Mouse (Mus musculus) heart, adult 11 months (tissue): ENCODE results near the gene Rccd1.

Experiments
- DNase-seq: peaks from one replicate; pipeline ENCODE4 v3.0.0; 2022

The Rccd1 gene

DNA sequence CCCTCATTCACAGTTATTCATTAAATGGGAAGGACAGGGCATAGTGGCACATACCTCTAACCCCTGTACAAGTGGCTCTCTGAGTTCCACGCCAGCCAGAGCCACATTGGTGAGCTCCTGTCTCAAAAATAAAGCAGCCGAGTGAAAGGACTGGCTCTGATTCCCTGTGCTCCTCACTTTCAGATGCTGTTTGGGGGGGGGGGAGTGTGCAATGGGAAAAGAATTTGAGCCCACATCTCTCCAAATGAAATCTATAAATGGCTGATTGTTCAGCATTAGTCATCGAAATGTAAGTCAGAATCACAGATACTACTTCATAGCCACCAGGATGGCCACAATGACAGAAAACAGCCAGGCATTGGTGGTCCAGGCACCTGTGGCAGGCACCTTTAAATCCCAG, 27.2 kb downstream of the Rccd1 start:
- DNase-seq = peak; percentile 49

DNA sequence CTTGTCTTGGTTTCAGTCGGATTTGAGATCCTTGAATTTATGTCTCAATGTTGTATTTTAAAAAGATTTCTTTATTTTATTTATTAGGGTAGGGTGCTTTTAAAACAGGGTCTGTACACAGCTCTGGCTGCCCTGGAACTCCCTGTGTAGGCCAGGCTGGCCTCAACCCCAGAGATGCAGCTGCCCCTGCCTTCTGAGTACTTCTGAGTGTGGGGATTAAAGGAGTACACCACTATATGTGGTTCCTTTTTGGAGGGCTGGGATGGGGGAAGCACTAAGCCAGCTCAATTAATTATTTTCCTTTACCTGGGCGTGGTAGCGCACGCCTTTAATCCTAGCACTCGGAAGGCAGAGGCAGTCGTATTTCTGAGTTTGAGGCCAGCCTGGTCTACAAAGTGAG, 27.8 kb downstream of the Rccd1 start:
- peak; percentile 88 for DNase-seq

DNA sequence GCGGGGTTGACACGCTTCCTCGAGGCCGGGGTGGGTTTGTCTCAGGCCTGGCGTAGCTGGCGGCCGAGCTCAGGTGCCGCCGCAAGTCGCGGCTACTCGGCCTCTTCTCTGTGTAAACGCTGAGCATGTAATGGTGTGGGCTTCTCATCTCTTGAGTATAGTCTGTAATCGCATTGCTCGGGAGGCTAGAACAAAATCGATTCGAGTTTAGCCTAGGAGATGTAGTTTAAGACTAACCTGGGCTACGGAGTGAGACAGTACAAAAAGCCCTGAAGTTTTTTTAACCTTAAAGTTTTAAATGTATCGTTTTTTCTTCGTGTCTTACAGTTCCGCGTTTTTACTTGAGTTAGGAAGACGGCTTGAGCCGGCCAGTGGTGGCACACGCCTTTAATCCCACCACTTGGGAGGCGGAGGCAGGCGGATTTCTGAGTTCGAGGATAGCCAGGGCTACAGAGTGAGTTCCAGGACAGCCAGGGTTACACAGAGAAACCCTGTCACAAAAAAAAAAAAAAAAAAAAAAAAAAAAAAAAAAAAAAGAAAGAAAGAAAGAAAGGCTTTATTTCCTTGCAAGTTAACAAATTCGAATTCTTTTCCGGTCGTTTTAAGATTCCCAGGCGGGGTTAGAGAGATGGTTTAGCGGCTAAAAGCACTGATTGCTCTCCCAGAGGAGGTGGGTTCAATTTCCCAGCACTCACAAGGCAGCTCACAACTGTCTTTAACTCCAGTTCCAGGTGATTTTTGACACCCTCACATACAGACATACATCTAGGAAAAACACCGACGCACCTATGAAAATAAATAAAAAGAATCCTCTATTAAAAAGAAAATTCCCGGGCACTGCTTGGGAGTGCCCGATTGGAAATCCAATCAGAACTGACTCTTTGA, 29.2 kb downstream of the Rccd1 start:
- peak; percentile 85 for DNase-seq

DNA sequence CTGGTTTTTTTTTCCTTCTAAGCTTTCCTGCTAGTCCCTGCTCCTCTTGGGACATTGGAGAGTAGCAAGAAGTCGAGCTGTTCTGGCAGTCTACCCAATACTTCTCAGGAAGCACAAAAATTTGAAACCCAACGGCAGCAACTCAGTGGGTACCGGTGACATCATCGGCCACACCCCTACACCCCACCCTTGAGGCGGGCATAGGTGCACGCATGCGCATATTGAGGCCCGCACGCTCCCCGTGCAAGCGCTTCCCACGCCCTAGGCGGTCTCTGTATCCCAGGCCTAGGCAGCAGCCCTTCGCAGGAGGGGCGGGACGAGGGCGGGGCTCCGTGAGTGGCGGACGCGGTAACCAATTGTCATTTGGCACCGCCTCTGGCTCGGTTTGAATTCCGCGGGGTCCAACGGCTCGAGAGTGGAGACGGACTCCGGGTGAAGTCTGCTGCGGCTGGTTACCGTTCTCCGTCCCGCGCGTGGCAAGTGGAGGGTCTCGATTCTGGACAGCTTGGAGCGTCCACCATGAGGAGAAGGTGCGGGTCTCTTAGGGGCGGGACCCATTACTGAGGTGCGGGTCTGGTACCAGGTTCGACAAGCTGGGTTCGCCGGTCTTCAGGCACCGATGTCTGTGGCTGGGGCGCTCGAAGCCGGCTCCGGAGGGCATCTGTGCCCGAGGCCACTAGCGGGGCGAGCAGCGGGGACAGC, 30.0 kb downstream of the Rccd1 start, which contains the start of gene Prc1:
Gene Prc1, plus strand, starts transcription at position 389 of the 702 bp plus-strand sequence.
- peak; percentile 100 for DNase-seq

DNA sequence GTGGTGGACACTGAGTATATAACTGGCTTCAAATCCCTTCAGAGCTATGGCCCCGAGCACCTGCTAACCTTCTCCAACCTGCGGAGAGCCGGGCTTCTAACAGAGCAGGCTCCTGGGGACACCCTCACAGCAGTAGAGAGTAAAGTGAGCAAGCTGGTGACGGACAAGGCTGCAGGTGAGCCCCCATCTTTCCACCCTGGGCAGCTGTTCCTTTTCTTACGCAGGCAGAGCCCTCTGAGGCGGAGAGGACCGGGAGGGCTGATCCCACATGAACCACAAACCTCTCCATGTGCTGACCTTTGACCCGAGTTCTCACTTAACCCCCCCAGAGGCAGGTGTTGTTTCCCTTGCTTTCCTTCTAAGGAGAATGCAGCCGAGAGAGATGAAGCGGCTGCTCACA, 36.5 kb downstream of the Rccd1 start:
- DNase-seq = peak; percentile 86

DNA sequence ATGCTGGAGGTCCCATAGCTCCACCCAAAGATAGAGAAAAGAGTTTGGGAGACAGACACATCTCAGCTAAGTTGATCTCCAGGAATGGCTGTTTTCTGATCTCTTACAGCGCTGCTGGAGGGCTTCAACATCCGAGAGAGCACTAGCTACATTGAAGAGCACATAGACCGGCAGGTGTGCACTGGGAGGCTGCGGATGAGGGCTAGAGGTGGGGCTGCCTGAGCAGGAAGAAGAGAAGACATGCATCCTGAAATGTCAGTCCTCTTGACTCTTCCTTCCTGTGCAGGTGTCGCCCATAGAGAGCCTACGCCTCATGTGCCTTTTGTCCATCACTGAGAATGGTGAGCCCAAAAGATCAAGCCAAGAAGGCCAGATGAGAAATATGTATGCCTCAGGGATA, 38.5 kb downstream of the Rccd1 start:
- no peak for DNase-seq

DNA sequence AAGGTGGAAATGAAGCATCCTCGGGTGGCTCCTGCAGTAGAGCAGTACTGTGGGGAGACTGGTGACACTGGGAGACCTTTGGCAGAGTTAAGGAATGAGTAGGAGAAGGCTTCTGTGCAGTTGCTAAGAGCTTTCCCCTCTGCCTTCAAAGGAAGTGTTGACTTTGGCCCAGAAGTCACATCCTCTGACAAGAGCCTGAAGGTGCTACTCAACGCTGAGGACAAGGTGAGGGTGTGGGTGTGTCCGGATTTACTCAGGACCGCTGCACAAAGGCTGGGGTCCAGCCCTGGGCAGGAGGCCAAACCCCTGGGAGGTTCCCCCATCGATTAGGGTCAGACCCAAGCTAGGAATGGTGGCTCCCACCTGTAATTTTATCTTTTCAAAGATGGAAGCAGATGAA, 39.9 kb downstream of the Rccd1 start:
- DNase-seq = no peak

DNA sequence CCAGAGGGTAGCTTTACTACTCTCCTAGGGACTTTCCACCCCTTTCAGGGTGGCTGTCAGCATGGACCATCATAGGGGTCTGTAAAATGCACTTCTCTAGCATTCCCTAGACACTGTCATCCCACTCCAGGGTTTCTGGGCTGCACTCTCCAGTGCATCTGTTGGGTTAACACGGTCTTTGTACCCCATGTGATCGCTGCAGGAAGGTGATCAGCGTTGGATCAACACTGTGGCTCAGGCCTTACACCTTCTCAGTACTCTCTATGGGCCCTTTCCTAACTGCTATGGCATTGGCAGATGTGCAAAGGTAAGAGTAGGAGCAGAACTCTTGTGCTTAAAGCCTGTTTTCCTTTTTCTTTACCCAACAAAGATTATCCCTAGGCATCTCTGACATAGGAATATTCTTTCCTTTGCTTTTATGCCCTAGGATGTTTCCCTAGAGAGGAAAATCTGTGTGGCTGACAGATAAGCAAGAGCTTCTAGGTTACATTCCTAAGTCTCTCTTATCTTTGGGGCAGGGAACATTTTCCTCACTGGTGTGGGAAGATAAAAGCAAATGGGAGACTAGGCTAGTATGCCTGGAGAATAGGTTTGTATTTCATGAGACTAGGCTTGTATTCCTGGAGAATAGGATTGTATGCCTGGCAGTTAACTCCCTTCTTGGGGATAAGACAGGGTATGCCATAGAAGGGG, 40.9 kb downstream of the Rccd1 start:
- no peak for DNase-seq

DNA sequence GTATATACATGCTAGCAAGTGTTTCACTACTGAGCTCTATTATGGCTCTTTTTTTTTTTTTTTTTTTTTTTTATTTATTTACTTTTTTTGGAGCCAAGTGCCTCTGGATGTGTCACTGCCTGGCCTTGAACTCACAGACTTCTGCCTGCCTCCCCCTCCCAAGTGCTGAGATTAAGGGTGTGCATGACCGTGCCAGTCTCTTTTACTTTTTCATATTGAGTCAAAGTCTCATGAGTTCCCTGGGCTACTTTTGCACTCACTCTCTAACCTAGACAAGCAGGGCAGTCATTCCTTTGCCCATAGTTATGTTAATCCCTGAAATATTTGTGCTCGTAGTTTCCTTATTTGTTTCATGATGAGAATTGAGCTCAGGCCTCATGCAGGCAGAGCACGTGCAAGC, 42.6 kb downstream of the Rccd1 start:
- DNase-seq = peak; percentile 57

DNA sequence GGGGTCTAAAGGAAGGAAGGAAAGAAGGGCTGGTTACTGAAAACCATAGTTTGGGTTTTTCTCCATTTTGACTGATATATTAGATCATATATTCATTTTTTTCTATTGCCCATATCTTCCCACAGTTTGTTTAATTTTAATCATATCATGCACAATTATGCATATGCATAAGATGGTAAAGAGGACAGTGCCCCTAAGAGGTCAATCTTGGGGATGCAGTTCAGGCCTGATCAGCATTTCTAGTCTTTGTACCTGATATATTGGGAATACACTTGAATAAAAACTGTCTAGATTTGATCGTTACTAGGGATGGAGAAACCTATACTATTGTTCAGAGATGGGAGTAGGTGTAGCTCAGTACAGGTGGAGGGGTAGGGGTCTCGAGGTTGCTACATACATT, 43.3 kb downstream of the Rccd1 start:
- DNase-seq = peak; percentile 46

DNA sequence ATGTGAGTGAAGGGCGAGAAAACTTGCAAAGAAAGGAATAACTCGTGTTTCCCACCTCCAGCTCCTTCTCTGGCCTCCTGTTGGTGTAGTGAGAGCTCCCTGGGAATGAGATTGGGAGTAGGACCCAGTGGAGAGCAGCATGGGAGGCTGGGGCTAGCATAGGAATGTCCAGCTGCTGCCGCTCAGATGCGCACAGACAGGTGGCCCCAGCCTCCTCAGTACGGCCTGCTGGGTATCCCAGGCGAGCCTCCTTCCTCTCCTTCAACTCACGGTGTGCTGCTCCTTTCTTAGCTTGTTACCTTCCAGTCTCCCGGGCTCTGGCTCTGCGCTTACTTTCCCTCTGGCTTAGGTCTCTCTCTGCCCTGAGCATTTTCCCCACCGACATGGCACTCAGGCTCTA, 44.2 kb downstream of the Rccd1 start:
- DNase-seq = no peak

DNA sequence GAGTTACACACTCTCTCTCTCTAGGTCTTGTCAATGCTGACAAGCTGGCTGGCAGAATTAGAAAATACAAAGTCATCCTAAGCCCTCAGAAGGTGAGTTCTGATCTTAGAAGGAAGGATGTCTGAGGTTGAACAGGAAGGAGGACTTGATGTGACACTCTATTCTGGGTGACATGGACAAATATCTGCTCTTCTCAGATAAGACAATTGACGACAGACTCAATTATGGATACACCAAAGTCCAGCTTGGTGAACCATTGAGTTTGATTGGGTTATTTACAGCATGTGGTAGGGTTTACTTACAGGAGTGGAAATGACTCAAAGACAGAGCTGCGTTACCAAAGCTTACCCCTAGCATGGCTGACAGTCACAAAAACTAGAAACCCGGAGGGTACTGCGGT, 47.9 kb downstream of the Rccd1 start:
- DNase-seq = no peak

DNA sequence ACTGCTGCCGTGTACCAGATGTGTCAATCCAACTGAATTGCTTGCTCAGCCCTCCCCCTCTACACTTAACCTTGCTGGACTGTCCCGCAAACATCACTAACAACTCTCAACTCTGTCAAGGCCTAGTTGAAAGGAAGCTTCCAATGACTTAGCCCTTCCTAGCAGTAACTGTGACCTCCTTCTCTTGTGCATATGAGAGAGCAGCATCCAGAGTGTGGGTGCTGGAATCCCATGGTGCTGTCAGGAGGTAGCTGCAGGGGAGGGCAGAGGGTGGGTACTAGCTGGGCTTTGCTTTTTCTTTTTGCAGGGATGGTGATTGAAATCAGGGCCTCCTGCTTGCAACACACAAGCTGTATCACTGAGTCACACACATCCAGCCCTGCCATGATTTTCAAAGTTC, 50.8 kb downstream of the Rccd1 start:
- DNase-seq = no peak

DNA sequence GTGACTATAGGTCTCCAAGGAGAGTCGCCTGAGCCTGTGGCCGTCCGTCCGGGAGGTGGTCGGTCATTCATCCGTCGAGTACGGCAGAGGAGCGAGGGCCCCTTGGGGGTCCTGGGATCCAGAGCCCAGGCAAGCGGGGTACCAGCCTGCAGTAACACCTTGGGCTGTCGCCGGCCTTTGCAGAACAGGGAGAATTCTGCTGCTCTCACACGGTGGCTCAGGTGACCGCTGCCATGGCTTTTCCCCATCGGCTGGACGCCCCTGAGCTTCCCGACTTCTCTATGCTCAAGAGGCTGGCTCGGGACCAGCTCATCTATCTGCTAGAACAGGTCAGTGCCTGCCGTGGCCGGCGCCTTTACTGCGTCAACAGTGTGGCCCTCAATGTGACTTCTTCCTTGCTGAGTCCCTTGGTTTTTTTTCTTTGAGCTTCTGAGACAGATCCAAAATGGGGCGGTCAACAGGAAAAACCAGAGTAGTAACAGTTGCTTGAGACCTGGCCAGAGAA, 54.5 kb downstream of the Rccd1 start:
- no peak for DNase-seq

DNA sequence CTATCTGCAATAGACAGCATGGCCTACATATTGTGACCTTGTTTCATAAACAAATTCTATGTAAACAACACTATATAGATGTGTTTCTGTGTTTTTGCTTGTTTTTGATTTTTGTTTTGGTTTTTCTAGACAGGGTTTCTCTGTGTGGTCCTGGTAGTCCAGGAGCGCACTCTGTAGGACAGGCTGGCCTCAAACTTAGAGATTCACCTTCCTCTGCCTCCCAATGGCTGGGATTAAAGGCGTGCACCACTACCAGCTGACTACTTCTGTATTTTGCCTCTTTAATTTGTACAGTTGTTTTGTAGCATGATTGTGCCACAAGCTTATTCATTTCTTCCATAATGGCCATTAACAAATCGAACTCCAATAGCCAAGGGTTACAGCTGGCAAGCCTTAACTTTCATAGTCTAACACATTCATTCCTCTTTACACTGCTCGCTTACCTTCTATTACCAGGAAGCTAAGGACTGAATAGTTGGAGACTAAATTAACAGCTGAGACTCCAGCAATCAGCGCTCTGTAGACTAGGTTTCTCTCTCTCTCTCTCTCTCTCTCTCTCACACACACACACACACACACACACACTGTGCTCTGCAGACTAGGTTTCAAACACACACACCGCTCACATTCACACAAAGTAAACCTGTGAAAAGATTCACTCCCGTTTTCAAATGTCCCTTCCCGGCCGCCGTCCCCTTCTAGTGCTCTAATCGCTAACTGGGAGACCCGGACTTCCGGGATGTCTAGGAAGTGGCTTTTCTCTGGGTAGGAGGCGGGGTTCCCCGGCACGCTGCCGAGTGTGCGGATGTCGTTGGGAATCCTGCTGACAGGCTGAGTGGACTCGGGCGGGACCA, 55.1 kb downstream of the Rccd1 start, which contains the start of gene Vps33b:
Gene Vps33b, plus strand, starts transcription at position 753 of the 854 bp plus-strand sequence.
- DNase-seq = peak; percentile 99

DNA sequence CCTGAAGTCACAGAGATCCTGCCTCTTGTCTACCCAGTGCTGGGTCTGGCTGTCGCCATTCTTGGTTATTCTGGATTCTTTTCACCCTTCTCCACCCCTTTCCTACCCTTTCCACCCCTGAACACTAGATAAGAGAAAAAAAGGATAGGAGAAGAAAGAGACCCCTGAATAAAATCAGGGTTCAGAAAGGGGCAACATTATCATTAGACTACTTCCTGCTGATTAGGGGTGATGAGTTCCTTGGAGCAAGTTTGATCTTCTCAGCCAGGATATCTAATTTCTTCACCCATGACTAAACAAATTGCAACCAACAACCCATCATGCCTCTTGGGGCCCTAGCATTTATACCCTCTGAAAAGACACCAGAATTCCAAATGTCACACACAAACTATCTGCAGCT, 56.5 kb downstream of the Rccd1 start:
- DNase-seq = no peak

DNA sequence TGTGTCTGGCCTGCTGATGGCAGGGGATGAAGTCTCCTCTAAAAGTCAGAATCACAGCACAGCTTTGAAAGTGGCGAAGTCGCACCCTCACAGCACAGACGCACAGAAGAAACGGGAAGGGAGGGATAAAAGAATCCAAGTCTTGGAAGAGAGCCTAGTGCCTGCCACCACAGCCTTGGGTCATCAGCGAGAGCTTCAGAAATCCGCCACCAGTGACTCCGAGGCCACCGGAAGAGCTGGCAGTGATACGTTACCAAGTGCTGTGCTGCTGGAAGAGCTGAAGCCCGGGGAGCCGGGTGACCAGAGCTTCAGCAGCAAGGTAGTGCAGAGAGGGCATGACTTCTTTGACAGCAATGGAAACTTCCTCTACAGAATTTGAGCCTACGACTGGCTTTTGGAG, 59.6 kb downstream of the Rccd1 start:
- DNase-seq = no peak

DNA sequence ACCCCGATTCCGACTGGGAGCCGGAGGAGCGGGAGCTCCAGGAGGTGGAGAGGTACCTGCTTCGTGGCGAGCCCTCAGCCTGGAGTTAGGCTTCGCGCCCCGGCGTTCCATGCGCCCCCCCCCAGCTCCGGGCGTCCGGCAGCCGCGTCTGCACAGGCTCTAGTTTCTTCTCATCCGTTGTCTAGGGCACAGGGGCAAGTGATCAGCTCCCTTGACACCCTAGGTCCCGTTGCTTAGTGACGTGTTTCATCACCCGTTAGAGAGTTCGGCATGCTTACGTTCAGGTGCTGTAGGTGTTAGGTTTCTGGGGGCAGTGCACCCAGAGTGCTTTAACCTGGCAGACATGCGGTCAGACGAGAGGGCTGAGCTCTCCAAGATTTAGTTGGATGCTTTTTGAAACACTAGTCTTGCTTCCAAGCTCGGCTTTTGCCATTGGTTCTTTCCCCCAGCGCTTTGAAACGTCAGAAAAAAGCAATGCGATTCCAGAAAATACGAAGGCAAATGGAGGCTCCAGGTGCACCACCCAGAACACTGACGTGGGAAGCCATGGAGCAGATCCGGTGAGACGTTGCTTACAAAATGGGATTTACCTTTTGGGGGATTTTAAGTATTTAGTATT, 62.8 kb downstream of the Rccd1 start:
- no peak for DNase-seq

DNA sequence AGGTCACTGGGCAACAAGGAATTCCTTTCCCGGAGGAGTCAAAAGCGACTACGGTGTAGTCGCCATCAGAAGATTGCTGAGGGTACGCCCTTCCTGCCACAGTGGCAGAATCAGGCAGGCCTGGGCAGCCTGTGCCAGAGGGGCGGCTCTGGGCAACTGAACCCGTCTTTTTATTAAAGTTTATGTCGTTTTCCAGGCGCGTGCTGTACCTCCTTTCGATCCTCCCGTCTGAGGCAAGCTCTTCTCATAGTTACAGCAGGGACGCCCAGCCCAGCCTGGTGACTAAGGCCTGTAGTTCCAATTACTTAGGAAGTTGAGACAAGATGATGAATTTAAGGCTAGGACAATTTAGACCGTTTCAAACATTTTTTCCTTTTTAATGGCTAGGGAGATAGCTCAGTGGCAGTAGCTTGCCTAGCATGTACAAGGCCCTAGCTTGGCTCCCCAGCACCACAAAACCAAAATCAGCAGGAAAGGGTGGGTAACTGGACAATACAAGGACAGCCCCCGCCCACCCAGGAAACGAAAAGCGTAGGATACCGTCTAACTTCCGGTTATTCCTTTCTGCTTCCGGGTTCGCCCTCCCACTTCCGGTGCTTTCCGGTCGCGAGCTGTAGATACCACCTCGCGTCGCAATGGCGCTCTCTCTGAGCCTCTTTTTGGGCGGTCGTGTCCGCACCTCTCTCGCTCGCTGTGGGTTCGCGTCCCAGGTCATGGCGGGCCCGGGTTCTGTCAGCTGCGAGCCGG, 63.5 kb downstream of the Rccd1 start, which contains the start of gene Ngrn:
Gene Ngrn, plus strand, starts transcription at position 591 of the 747 bp plus-strand sequence.
- DNase-seq = peak; percentile 98

DNA sequence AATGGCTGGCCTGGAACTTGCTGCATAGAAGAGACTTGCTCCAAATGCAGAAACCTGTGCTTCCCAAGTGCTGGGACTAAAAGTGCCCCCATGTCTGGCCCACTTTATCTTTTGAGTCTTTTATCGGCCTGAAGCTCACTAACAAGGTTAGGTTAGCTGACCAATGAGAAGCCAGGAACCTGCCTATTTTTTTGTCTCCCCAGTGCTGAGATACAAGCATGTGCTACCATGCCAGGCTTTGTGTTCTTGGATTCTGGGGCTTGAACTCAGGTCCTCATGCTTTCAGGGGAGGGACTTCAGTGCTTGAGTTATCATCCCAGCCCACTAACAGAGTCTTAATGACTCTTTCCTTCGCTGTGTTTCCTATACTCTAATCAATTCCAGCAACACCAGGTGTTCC, 66.5 kb downstream of the Rccd1 start:
- no peak for DNase-seq

DNA sequence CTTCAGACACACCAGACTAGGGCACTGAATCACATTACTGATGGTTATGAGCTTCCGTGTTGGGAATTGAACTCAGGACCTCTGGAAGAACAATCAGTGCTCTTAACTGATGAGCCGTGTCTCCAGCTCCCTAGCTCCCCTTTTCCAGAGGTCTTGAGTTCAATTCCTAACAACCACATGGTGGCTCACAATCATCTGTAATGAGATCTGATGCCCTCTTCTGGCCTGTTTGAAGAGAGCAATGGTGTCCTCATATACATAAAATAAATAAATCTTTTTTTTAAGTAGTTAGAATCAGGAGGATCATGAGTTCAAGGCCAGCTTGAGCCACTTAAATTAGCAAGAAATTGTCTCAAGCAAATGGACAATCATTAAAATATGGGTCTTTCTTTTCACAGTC, 68.3 kb downstream of the Rccd1 start:
- no peak for DNase-seq
